Mouse (Mus musculus): ENCODE data around the gene Trmt1. TPM values are rescaled to one million over a fixed set of nuclear protein-coding genes. Genes with fewer than 3 reads are reported as not detected.

The Trmt1 gene
- polyA plus RNA-seq, 1 experiment from 2014 or later: 73.6 TPM

DNA sequence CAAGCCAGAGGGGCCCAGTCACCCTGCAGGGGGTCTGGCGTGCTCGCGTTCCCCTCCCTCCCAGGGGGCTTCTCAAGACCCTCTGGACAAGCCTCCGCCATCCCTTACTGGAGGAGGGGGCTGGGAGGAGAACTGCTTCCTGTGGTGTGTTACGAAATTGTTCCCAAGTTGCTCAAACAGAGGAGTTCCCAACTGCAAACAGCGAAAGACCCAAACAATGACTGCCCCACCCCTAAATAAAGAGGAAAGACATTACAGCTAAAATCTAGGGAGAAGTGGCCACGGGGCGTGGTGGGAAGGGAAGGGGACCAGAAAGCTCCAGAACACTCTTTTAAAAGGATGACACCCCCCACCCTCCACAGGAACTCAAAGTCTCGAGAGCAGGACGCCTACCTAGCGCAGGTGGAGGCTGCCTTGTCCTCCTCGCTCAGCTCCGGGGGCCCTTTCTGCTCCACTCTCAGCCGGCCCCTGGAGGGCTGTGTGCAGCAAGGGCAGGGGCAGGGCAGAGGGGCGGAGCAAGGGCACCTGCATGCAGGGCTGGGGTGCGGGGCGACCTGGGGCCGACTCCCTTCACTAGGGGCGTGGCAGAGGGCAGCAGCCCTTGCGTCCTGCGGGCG, 21.3 kb downstream of the Trmt1 start:
- Histone ChIP-seq H3K4me1 (peaks cover 65% of the 10 kb centered on the region), H3K36me3 (peaks cover 7% of the 10 kb centered on the region; the same call in 1 of the 2 replicates), H3K27me3 (peaks cover 62% of the 10 kb centered on the region), H3K9me3 (no peaks in the 10 kb centered on the region), H3K27ac (no peak overlapping the region), H3K4me2 (replicated peaks) (peak overlapping the region; percentile 30), H3K9ac (peak overlapping the region; percentile 49), H3K4me3 (peak overlapping the region; percentile 21)
- WGBS: 7% methylated on average over 22 of the region's 22 CpGs
- ATAC-seq (ENCODE audit: insufficient number of reproducible peaks, insufficient read depth, low FRiP score, low TSS enrichment): no peak

- Histone ChIP-seq H3K4me2 (replicated peaks) (peak overlapping the region; percentile 30), H3K36me3 (peaks cover 7% of the 10 kb centered on the region; the same call in 1 of the 2 replicates), H3K9me3 (no peaks in the 10 kb centered on the region), H3K4me1 (peaks cover 72% of the 10 kb centered on the region), H3K4me3 (no peak overlapping the region), H3K27ac (no peak overlapping the region), H3K9ac (peak overlapping the region; percentile 49; the same call in 1 of the 2 replicates), H3K27me3 (peaks cover 55% of the 10 kb centered on the region)
- ATAC-seq (ENCODE audit: insufficient number of reproducible peaks, insufficient read depth, low FRiP score, low TSS enrichment): no peak
- WGBS: 7% methylated on average over 15 of the region's 15 CpGs
Observed at GRCm38 (mm10) chr8:84708071-84708541, 22.0 kb downstream of the Trmt1 start.

DNA sequence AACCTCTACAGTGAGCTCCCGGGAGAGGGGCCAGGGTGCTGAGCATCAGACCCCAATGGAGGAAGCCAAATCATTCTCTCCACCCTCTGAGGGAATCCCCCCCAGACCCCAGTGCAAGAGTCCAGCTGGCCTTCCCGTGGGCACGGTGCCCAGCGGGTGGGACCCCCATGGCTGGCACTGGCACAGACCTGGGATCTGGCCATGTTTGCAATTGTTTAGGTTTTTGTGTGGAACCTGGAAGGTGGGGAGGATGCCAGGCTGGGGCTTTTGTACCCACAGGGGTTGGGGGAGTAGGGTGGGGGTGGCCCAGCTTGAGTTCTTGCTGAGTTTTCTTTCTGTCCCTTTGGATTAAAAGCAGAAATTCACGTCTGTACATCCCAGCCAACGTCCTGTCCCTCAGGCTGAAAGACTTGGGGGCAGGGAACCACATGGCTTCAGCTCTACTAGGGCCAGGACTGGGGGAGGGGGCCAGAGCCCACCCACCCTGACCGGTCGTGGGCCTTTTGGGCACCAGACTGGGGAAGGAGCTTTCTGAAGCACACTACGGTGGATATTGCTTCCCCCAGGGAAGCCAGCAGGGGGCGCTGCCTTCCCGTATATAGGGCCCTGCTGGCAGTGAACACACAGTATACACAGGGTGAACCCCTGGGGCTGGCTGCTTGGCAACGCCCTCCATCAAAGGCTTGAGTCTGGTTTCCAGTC, 22.8 kb downstream of the Trmt1 start:
- WGBS: 11% methylated on average over 12 of the region's 12 CpGs
- Histone ChIP-seq H3K27ac (0 out of 2 replicates have a peak overlapping the region, but pooled peaks have one; percentile 51), H3K9ac (peak overlapping the region; percentile 30; the same call in 1 of the 2 replicates), H3K27me3 (peaks cover 48% of the 10 kb centered on the region), H3K4me3 (no peak overlapping the region), H3K9me3 (no peaks in the 10 kb centered on the region), H3K4me1 (peaks cover 80% of the 10 kb centered on the region), H3K4me2 (replicated peaks) (0 out of 2 replicates have a peak overlapping the region, but pooled peaks have one; percentile 9), H3K36me3 (peaks cover 8% of the 10 kb centered on the region)
- peak; percentile 47 for ATAC-seq (ENCODE audit: insufficient number of reproducible peaks, insufficient read depth, low FRiP score, low TSS enrichment)

DNA sequence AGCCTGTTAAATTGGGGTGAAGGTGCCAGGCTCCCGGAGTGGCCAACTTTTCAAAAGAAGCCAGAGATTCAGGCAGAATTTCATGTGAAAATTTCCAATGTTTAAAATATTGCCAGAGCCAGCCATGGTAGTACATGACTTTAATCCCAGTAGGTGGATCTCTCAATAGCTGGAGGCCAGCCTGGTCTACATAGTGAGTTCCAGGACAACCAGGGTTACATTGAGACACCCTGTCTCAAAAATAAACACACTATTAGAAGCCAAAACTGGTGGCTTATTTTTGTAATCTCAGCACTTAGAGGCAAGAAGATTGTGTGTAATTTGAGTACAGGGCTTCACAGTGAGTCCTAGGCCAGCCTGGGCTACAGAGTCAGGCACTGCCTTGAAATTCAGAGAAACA, 23.8 kb downstream of the Trmt1 start:
- Histone ChIP-seq H3K9me3 (no peaks in the 10 kb centered on the region), H3K4me1 (peaks cover 80% of the 10 kb centered on the region), H3K27me3 (peaks cover 48% of the 10 kb centered on the region), H3K27ac (peak overlapping the region; percentile 51; the same call in 1 of the 2 replicates), H3K4me3 (no peak overlapping the region), H3K9ac (no peak overlapping the region), H3K36me3 (peaks cover 11% of the 10 kb centered on the region), H3K4me2 (replicated peaks) (no peak overlapping the region)
- 100% methylated on average over 1 of the region's 1 CpGs for WGBS
- no peak for ATAC-seq (ENCODE audit: insufficient number of reproducible peaks, insufficient read depth, low FRiP score, low TSS enrichment)

GRCm38 (mm10) chr8:84711312-84711711, 25.2 kb downstream of the Trmt1 start:
- H3K4me1 ChIP-seq: peaks cover 82% of the 10 kb centered on the region
- H3K27me3 ChIP-seq: peaks cover 48% of the 10 kb centered on the region
- 44% methylated on average over 3 of the region's 3 CpGs for WGBS
- no peaks in the 10 kb centered on the region for H3K9me3 ChIP-seq
- H3K4me3 ChIP-seq: no peak overlapping the region
- no peak for ATAC-seq (ENCODE audit: insufficient number of reproducible peaks, insufficient read depth, low FRiP score, low TSS enrichment)
- peaks cover 11% of the 10 kb centered on the region for H3K36me3 ChIP-seq
- peak overlapping the region; percentile 97 for H3K27ac ChIP-seq
- peak overlapping the region; percentile 4; the same call in 1 of the 2 replicates for H3K9ac ChIP-seq
- H3K4me2 ChIP-seq (replicated peaks): no peak overlapping the region

DNA sequence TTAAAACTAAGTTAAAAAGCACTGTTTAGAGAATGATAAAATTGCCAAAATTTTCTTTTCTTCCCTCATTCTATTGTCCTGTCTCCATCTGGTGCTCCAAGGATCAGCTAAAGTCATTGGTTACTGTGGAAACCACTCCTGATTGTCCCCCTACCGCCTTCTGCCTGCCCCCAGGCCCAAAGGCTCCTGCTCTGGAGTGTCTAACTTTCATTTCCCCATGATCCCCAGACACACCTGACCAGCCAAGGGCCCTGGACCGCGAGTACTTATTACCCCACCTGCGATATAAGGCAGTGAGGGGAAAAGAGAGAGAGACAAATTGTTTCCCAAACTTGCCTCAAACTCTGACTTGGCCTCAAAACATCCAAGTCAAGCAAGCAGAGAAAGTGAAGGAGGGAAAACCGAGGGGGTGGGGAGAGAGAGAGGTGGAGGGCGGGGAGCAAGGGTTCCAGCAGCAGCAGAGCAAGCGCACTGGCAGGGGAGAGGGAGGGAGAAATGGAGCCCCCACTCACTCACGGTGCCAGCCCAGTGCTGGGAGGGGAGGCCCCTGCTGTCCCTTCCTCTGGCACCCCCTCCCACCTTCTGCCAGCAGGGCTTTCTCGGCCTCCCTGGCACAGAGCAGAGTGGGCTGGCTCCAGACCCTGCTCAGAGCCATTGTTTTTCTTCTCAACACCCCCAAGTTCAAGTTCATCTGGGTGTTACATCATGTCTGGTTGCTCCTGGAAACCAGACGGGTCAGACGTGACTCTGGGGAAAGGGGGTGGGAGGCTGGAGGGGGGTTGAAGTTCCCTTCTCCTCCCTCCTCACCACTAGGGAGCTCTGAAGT, 26.0 kb downstream of the Trmt1 start:
- WGBS: 8% methylated on average over 10 of the region's 11 CpGs
- 0 out of 2 replicates have a peak overlapping the region, but pooled peaks have one; percentile 1 for H3K4me3 ChIP-seq
- peak overlapping the region; percentile 27; the same call in 1 of the 2 replicates for H3K9ac ChIP-seq
- peaks cover 16% of the 10 kb centered on the region for H3K36me3 ChIP-seq
- H3K4me2 ChIP-seq (replicated peaks): peak overlapping the region; percentile 30; the same call in 1 of the 2 replicates
- peak overlapping the region; percentile 97 for H3K27ac ChIP-seq
- H3K4me1 ChIP-seq: peaks cover 81% of the 10 kb centered on the region
- ATAC-seq (ENCODE audit: insufficient number of reproducible peaks, insufficient read depth, low FRiP score, low TSS enrichment): peak; percentile 82
- peaks cover 45% of the 10 kb centered on the region for H3K27me3 ChIP-seq
- no peaks in the 10 kb centered on the region for H3K9me3 ChIP-seq

DNA sequence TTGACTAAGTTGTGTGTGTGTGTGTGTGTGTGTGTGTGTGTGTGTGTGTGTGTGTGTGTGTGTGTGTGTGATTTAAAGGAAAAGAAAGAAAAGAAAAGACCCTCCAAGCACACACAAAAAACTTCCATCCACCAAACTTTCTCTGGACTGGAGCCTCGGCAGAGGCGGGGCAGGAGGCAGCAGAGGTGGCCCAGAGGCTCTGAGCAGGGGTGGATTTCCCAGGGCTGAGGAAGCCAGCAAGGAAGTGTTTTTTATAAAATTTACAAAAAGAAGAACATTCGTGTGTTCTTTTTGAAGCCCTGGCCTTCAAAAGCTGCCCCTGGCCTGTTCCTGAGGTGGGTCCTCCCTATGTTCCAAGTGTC, 26.6 kb downstream of the Trmt1 start:
- ATAC-seq (ENCODE audit: insufficient number of reproducible peaks, insufficient read depth, low FRiP score, low TSS enrichment): peak; percentile 23; the same call in 1 of the 2 replicates
- H3K4me3 ChIP-seq: no peak overlapping the region

DNA sequence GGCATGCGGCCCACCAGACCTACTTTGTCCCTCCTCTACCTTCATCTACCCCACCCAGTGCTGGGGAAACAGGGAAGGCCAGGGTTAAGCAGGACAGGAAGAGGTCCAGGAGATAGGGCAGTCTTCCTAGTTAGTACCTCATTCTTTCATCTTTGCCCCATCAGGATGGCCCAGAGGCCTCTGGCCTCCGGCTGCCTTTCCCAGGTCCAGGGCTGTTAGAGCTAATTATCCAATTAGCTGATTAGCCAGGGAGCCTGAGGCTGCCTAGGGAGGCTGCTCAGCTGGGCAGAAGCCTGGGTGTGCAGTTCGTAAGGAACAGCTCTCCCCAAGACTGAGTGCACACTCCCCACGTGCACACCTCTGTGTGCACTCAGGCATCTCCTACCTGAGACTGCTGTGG, 27.3 kb downstream of the Trmt1 start:
- Histone ChIP-seq H3K27ac (peak overlapping the region; percentile 97), H3K36me3 (peaks cover 14% of the 10 kb centered on the region; the same call in 1 of the 2 replicates), H3K27me3 (peaks cover 38% of the 10 kb centered on the region), H3K9me3 (no peaks in the 10 kb centered on the region), H3K9ac (peak overlapping the region; percentile 11; the same call in 1 of the 2 replicates), H3K4me2 (replicated peaks) (no peak overlapping the region; the same call in 1 of the 2 replicates), H3K4me1 (peaks cover 70% of the 10 kb centered on the region), H3K4me3 (no peak overlapping the region)
- ATAC-seq (ENCODE audit: insufficient number of reproducible peaks, insufficient read depth, low FRiP score, low TSS enrichment): no peak
- WGBS: 31% methylated on average over 4 of the region's 4 CpGs

More for the DNA sequence above, 26.6 kb downstream of the Trmt1 start:
- Histone ChIP-seq H3K27me3 (peaks cover 43% of the 10 kb centered on the region), H3K4me1 (peaks cover 77% of the 10 kb centered on the region), H3K4me2 (replicated peaks) (peak overlapping the region; percentile 15; the same call in 1 of the 2 replicates), H3K36me3 (peaks cover 17% of the 10 kb centered on the region), H3K9me3 (no peaks in the 10 kb centered on the region), H3K27ac (peak overlapping the region; percentile 97), H3K9ac (0 out of 2 replicates have a peak overlapping the region, but pooled peaks have one; percentile 27)
- WGBS: 17% methylated on average over 3 of the region's 3 CpGs

DNA sequence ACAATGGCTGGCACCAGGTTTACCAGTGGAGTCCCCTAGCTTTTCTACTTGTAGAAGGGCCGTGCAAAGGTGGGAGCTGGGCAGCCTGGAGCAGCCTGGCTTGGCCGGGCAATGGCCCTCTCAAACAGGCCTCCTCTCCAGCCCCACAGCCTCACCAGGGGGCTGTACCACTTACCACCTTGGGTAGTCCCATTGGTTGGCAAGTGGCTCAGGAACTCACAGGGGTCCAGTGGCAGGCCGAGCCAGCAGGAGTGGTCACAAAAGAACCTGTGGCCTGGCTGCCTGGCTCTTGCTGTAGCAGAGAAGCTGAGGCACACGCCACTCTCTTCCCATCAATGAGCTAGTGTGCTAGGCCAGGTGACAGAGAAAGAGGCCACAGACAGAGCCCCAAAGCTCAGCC, 28.1 kb downstream of the Trmt1 start:
- WGBS: 63% methylated on average over 4 of the region's 4 CpGs
- Histone ChIP-seq H3K9me3 (no peaks in the 10 kb centered on the region), H3K36me3 (peaks cover 21% of the 10 kb centered on the region), H3K9ac (no peak overlapping the region), H3K27ac (peak overlapping the region; percentile 97), H3K4me2 (replicated peaks) (no peak overlapping the region), H3K27me3 (peaks cover 36% of the 10 kb centered on the region), H3K4me3 (no peak overlapping the region), H3K4me1 (peaks cover 65% of the 10 kb centered on the region)
- ATAC-seq (ENCODE audit: insufficient number of reproducible peaks, insufficient read depth, low FRiP score, low TSS enrichment): no peak

GRCm38 (mm10) chr8:84715893-84716468, 29.9 kb downstream of the Trmt1 start:
- WGBS: 6% methylated on average over 27 of the region's 27 CpGs
- H3K4me1 ChIP-seq: peaks cover 56% of the 10 kb centered on the region
- H3K9ac ChIP-seq: peak overlapping the region; percentile 11; the same call in 1 of the 2 replicates
- no peaks in the 10 kb centered on the region for H3K9me3 ChIP-seq
- H3K4me3 ChIP-seq: no peak overlapping the region
- peaks cover 33% of the 10 kb centered on the region for H3K36me3 ChIP-seq
- peak overlapping the region; percentile 52 for H3K27ac ChIP-seq
- peak overlapping the region; percentile 19; the same call in 1 of the 2 replicates for H3K4me2 ChIP-seq (replicated peaks)
- peaks cover 41% of the 10 kb centered on the region for H3K27me3 ChIP-seq
- ATAC-seq (ENCODE audit: insufficient number of reproducible peaks, insufficient read depth, low FRiP score, low TSS enrichment): no peak

DNA sequence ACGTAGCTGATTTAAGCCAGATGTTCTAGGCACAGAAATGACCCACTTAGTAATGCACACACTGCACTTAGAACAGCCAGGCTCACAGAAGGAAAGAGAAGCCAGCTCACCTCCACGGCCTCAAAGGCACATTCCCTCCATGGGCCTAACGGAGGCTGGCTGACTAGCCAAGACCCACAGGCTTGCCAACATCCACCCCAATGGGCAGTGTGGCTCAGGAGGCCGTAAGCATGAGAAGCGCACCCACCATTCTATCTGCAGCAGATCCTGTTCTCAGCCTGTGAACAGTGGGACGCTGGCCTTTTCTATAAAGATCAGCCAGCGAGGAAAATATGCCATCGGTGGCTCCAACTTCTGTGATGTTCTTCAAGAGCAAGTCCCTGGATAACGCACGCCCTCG, 30.7 kb downstream of the Trmt1 start:
- no peak overlapping the region for H3K4me3 ChIP-seq
- H3K27ac ChIP-seq: peak overlapping the region; percentile 50
- ATAC-seq (ENCODE audit: insufficient number of reproducible peaks, insufficient read depth, low FRiP score, low TSS enrichment): no peak
- whole genome bisulfite sequencing: 73% methylated on average over 11 of the region's 11 CpGs
- H3K36me3 ChIP-seq: peaks cover 40% of the 10 kb centered on the region
- peaks cover 41% of the 10 kb centered on the region for H3K27me3 ChIP-seq
- no peak overlapping the region for H3K9ac ChIP-seq
- H3K4me2 ChIP-seq (replicated peaks): no peak overlapping the region
- peaks cover 53% of the 10 kb centered on the region for H3K4me1 ChIP-seq
- H3K9me3 ChIP-seq: no peaks in the 10 kb centered on the region
